Mouse (Mus musculus) right cerebral cortex, postnatal 10 days (tissue): ENCODE measurements around the gene Siah2.

ENCODE experiments used
- DNase-seq, 2 experiments: peaks; one replicate each; pipeline ENCODE4 v3.0.0; 2021; ENCODE audit warnings: low spot score in 2 of 2

Siah2 gene

DNA sequence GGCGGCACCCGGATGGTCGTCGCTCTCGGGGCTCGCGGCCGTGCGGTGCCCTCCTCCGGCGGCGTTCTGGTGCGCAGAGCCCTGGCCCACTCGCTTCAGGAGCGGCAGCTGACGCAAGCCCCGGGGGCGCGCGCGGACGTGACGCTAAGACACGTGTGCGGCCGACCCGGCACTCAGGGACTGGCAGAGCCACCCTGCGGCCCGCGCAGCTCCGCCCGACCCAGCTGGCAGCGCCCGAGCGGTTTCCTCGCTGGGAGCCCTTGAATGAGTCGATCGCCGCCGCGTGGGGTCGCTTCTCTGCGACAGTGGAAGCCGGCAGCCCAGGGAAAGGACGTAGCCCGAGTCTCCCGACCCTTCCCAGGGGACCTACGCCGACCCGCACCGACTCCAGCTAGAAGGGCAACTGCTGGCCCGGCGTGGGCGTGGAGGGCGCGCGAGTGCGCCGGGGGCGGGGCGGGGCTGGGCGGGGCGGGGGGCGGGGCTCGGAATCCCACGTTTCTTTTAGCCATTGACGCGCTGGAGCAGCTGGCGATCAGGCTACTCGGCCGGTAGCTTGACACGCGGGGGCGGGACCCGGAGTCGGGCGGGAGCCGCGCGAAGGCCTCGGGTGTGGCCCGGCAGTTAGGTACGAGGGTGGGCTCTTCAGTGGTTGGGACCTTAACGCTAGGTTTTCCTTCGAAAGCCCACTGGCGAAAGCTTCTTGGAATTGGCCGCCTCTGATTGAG, at the start of gene Siah2:
Siah2 (minus strand) TSS at position 404 of the 725 bp plus-strand sequence.
- DNase-seq: peak; percentile 96 to 97

DNA sequence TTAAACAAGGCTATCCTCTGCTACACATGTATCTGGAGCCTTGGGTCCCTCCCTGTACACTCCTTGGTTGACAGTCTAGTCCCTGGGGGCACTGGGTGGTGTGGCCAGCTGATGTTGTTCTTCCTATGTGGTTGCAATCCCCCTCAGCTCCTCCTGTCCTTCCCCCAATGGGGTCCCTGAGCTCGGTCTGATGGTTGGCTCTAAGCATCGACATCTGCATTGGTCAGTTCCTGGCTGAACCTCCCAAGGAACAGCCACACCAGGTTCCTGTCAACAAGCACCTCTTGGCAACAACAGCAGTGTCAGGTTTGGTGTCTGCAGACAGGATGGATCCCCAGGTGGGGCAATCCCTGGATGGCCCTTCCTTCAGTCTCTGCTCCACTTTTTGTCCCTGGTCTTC, 47.3 kb upstream of the Siah2 start:
- no peak for DNase-seq

DNA sequence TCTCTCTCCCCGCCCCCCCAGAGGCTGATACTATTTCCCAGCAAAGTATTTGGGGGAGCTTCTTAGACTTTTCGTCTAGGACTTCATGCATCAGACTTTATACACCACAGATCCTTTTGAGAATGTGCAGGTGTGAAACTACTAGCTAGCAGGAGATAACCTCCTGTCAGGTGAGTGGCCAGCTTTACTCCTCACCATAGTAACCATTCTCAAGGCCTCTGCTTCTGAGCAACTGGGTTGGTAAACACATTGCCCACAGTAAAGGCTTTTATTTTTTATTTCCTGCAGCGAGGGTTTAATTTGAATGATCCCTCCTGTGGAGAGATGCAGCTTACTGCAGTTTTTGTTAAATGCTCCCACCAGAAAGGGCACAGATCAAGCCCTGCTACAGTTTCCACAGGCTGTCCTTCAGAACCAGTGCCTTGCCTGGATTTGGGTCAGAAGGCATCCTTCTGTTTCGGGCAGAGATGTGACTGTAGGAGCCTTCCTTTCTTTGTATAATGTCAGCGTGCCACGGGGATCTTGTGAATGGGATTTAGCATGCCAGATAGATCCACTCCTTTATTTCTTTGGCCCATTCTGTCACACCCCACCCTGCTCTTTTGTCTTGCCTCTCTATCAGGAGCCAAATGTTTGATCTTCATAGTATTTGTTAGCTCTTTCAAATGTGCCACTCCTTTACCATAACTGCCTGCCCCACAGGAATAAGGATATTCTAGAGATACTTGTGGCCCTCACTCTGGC, 46.3 kb upstream of the Siah2 start:
- DNase-seq: no peak

DNA sequence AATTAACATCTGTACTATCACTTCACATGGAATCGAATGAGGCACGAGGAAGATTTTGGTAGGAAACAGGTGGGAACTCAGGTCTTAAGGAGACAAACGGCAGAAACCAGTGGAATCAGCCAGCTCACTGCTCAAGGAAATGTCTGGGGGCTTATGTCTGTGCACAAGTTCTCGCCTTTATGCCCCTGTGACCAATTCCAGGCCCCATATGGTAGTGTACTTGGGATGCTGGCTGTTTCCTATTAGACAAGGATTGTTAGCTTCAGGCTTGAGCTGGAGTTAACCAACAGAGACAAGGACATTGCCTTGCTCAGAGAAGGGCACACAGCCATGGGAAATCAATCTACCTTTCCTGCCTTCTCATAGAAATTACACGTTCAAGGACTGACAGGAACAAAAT, 39.3 kb upstream of the Siah2 start:
- DNase-seq: no peak

DNA sequence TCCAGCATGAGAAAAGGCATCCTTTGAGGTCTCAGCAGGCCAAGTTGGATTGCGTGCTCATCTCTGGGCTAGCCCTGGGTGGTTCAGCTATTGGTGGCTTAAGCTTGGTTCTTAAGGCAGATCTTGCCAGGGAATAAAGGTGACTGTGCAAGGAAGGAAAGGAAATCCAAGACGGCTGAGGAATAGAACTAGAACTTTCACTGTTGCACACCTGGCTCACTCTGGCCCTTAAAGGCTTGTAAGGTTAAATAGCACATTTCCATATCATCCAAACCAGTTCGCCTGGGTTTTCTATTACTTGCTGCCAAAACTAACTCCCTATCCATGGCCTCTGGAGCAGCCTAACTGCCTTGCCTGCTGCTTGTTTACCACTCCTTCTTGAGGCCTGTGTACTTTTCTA, 38.4 kb upstream of the Siah2 start:
- DNase-seq: no peak

DNA sequence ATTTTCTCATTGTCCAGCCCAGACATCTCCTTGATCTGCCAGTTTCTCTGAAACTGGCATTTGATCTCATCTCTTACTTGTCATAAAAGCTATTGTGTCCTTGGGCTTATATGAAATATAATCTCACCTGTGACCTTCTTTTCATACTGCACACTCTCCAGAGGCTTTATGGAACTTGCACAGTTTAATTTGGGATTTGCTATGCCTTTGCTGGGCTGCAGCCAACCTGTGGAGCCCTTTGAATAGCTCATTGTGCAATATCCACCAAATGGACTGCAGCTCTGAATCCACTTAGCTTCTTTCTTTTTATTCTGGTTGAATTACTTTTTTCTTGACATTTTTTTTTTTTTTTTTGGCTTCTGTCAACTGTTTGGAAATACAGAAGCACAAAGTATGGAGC, 37.3 kb upstream of the Siah2 start:
- DNase-seq: no peak

DNA sequence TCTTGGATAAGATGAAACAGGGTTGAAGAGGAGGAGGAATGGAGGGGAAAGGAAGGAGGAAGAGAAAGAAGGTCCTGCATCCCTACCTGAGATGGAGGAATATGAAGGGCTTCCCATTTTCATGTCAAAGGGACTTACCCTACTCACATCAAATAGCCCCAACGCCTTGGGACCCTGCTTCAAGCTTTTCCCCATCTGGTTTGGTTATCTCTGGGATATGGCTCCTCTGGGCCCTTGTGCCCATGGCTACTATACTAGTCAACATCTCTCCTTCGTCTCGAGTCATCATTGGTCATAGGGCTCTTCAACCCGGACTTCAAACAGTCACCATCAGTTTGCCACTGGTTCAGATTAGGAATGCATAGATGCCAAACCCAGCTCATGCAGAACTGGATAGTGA, 35.4 kb upstream of the Siah2 start:
- no peak for DNase-seq

DNA sequence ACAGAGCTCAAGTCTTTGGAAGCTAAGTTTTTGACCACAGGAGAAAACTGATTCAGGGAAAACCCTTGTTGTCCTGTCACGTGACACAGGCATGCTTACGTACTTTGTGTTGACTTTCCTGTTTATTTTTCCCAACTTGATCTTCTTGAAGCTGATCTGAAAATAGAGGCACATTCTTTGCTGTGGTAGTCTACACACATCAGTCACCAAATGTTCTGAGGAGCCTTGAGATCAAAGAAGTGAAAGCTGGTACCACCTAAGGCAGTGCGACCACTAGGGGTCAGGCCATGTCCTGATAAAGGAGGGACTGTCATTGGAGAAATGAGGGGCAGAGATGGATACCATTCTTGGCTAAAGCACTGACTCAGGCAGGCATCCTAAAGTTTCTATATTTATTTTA, 34.8 kb upstream of the Siah2 start:
- peak; percentile 37 to 58 for DNase-seq

DNA sequence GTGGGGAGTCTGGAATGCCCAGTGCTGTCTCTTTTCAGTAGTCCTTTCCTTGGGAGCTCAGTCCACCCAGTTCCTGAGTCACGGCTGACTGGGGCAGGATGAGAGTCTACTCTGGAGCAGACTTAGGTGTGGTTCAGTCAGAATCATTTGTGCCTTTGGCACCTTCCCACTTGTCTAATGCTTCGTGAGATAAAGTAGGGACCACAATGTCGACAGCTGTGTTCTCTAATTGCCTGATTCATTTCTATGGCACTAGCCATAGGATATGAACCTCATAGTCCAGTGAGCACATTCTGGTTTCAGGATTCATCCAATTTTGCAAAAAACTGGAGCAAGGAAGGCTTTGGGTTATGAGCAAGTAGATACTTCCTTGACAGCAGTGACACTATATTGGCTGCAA, 34.2 kb upstream of the Siah2 start:
- no peak for DNase-seq

DNA sequence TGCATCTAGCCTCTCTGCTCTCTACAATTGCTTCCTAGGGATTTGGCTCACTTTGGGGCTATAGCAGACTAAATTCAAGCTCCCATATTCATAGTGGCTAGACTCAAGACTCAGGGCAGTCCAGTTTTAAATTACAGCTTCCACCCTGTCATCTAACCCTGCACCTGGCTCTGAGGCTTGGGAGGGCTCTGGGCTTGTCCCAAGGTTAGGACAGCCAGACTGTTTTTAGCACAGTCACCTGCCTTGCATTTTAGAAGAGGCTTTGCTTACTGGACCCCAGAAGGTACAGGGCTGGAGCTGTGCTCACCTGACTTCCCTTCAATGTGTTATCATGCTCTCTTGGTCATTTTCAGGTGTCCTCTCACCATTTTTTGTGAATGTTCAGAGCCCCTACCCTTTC, 32.6 kb upstream of the Siah2 start:
- no peak for DNase-seq

DNA sequence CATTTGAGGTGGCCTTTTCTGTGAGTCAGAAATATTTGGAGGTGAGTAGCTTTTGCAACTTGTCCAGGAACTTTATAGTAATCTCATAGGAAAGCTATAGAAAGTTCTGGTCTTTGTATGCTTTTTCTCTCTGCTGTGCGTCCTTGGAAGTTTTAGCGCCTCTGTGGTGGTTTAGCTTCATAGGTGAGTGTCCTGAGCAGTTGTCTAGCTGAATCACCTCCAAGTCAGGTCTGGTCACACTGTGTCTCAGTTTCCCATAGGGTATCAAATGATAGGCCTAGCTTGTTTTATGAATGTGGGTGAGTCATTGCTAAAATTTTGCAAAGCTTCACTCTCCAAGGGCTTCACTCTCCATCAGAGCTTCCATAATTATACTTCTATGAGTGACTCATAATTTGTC, 31.5 kb upstream of the Siah2 start:
- DNase-seq: no peak

DNA sequence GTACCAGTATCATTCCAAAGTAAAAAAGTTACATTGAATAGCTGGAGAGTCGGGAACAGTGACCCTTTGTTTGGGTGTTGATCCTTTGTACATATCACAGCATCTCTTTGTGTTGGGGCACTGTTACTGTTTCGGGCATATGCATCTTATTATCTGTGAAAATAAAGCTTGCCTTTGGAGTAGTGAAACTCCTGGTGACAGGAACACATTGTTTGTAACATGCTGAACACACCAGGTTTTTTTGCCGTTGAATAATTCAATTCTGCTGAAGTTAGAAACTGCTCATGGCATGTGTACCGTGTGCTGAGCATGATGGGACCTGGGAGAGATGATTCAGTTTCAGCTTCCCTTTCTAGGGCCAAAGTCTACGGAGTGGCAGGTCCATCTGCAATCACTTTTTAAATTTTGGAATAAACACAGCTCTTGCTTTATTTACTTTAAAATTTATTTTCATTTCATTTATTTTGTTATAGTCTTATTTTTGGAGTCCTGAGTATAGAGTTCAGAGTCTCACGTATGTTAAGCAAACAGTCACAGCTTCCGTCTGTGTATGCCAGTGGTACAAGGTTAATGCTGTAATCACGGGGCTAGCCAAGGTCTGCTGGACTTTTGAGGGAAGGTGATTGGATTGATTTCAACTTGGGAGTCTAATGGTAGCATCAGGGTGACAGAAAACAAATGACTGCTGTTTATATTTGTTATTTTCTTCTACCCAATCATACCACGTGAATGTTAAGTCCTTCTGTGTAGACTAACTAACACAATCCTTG, 27.4 kb upstream of the Siah2 start:
- no peak for DNase-seq

DNA sequence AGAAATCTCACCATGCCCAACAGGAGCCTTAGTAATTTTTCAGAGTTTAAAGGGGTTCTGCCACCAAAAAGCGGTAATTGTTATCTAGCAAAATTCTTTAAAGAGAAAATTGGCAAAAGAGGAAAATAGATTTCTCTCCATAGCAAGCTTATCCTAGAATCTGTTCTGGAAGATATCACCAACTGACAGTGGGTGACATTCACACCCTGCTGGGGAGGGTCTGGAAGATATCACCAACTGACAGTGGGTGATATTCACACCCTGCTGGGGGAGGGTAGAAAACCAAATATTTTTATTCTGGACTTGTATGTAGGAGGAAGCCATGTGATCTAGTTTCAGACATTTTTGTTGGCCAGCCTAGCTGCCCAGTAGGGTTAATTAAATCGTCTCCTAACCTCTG, 24.5 kb upstream of the Siah2 start:
- no peak for DNase-seq

DNA sequence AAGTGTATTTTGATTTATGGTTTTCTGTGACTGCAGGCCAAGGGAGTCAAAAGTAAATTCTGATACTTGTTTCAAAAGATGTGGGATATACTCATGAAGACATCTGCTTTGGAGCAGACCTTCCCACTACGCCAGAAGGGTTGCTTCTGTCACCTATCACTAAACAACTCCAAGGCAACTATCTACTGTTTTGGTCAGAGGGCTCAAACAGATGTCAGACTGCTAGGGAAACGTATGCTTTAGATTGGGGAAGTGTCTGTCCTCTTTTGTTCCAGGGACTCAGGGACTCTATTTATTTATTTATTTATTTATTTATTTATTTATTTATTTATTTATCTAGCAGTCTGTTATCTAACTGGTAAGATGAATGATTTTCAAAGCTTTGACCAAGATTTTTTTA, 22.6 kb upstream of the Siah2 start:
- no peak for DNase-seq

DNA sequence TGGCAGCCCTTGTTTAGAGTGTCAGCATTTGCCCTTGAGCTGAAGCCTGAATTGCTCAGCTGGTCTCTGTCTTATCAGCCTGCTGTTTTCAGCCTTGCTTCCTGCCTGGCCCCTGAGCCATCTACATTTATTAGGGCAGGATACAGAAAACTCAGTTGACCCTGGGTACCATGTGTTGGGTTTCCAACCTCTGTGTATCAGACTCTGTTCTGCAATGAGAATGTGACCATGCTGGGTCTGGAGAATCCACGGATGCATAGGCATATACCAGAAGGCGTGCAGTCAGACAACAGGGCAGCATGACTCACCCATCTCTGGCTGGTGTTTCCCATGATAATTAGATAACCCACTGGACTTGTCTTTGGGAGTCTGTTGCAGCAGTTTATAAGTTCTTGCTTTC, 21.8 kb upstream of the Siah2 start:
- DNase-seq: no peak

DNA sequence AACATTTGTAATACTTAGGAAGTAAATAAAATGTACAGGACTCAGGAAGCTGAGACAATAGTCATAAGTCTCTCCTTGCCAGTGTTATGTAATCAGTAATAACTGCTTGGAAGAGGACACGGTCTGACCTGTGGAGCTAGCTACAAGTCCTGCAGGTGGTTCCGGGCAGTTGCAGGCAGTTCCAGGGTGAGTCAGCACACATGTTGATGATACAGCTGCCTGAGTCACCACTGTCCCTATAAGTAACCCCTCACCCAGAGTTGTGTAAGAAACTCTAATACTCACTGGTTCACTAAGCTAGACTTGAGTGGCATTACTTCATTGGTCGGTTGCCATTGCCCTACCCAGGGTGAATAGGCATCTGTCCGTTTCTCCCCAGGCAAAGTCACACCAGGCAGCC, 21.0 kb upstream of the Siah2 start:
- no peak for DNase-seq

DNA sequence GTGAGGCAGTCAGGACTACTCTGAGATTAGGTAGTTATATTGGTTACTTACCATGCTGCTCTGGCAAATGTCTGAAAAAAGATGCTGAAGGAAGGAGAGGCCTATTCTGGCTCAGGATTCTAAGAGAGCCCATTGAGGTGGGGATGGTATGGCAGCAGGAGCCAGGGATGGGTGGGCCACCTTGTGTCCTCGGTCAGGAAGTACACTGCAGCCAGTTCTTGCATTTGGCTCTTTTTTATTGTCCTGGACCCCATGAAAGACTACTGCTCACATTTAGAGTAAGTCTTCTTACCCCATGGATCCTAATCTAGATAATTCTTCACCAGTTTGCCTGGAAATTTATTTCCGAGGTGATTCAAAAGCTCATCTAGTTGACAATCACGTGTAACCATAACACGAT, 12.3 kb upstream of the Siah2 start:
- no peak for DNase-seq

DNA sequence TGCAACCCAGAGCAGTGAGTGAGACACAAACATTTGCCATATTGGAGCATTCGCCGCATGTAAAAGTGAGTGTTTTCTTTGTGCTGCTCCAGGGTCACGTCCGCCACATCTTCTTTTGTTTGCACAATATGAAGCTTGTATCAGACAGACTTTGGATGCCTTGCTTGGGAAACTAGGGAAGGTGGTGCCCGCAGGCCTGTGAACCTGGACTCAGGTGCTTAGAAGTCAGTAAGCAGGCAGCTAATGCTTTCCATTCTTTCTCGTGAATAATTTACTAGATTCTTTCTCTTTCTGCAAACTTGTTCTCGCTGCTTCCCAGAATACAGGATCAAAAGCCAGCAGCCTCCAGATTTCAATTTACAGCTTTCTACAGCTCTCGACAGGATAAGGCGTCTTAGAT, 11.5 kb upstream of the Siah2 start:
- no peak for DNase-seq

DNA sequence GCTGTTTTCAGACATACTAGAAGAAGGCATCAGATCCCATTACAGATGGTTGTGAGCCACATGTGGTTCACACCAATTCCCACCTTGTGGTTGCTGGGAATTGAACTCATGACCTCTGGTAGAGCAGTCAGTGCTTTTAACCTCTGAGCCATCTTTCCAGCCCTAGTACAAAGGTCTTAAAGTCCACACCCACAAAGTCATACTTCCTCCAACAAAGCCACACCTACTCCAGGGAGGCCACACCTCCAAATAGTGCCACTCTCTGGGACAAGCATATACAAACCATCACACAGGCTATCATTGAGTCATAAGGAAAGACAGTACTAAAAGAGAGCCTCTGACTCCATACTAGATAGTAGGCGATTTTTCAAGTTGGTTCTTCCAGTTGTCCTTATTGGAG, 10.1 kb upstream of the Siah2 start:
- DNase-seq: no peak

DNA sequence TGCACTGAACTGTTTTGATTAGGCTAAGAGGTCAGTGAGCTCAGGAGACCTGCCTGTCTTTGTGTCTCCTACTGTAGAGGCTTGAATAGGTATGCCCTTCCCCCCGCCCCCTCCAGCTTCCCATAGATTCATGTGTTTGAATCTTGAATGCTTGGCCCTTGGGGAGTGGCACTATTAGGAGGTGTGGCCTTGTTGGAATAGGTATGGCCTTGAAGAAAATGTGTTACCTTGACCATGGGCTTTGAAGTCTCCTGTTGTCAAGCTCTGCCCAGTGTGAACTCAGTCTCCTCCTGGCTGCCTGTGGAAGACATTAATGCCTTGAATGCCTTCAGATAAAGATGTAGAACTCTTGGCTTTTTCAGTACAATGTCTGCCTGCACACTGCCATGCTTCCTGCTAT, 9.2 kb upstream of the Siah2 start:
- DNase-seq: no peak

DNA sequence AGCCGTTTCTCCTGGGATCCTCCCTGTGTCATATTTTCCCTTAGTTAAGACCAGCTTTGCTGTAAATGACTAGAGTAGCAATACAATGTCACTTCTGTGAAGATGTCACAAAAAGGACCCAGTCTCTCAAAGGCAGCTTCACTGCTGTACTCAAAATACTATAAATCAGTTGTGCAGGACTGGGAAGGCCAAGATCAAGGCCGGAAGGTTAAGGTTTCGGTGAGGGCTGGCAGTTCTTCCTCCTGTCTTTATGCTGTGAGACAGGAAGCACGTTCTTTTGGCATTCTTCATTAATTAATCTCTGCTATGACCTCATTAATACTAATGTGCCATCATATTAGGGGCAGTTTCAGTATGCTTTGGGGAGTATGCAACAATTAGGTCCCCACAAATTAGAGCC, 5.7 kb upstream of the Siah2 start:
- DNase-seq: no peak

DNA sequence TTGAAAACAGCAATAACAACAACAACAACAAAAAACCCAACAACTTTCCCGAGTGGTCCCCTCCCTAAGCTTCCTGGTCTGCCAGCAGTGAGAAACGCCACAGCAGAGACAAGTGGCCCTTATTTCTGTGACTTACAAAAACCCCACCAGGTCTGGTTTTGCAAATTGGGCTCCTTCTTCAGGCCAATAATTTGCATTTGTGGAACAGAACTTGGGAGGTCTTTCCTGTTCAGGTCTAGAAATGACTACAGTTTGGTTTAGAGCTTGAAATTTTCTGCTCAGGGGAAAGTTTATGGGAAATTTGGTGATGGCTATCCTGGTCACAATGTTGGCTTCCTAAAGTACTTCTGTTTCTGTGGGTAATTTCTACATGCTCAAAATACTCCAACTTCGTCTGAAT, 4.6 kb upstream of the Siah2 start:
- no peak for DNase-seq

DNA sequence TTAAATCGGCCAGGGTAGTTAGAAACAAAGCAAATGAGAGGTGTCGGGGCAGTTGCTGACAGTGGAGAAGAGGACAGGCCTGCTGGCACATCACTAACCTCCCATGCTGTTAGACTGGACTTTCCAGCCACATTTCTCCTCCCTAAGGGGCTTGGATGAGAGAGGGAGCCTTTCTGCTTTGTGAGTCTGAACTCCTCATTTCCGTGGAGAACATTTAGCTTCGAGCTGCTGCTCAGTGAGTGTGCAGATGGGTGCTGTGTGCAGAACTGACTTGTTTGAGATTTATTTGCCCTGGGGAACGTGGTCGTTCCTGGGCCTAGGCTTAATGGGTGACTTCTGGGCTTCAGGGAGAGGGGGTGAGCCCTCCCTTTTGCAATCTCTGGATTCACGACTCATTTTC, 3.3 kb upstream of the Siah2 start:
- DNase-seq: no peak
